Mouse (Mus musculus) spleen, postnatal 4 days (tissue): ENCODE data around the gene Reg4.
A peak's percentile ranks its signal among the peaks of the same experiment; 100 is the strongest.

Experiments
- DNase-seq, 2 experiments: peaks; one replicate each; pipeline ENCODE4 v3.0.0; 2022; ENCODE audit warnings: low spot score in 2 of 2

Gene Reg4

GRCm38 (mm10) chr3:98280933-98281678, 59.1 kb downstream of the Reg4 start:
- peak; percentile 46 to 75 for DNase-seq

DNA sequence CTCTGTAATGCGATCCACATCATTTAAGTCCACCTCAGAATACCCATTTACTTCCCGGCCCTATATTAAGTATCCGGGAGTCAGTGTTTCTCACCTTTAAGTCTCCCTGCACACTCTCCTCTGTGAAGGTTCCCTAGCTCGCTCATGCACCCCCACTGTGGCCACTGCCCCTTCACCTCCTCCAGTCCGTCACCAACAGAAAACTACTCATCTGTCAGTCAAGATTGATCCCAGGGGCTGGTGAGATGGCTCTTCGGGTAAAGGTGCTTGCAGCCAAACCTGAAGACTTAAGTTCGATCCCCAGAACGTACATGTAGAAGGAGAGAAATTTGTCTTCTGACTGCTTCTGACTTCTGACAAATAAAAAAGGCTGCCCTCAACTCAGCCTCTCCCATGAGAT, 60.5 kb downstream of the Reg4 start:
- DNase-seq: no peak

DNA sequence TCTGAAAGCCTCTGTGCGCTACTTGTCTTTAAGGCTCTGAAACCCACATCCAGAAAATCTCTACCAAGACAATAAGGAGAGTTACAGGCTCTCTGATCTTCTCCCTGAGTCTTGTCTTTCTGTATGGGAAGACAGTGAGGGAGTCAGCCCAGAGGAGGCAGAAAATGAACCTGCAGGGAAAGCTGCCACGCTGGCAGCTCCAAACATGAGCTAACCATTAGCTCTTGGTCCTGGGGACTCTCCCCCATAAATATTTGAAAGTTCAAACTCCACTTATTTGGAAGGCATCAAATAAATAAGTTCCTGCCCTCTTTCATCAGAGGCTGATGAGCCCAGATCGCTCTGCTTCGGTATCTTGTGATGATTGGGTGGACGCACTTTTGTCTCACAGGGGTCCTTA, 61.2 kb downstream of the Reg4 start:
- no peak for DNase-seq
